Mouse (Mus musculus) cerebellum, adult 9-10 months (tissue): ENCODE results near the gene Gmds.

Experiments
- DNase-seq: peaks from one replicate; pipeline ENCODE4 v3.0.0; 2022

The Gmds gene

DNA sequence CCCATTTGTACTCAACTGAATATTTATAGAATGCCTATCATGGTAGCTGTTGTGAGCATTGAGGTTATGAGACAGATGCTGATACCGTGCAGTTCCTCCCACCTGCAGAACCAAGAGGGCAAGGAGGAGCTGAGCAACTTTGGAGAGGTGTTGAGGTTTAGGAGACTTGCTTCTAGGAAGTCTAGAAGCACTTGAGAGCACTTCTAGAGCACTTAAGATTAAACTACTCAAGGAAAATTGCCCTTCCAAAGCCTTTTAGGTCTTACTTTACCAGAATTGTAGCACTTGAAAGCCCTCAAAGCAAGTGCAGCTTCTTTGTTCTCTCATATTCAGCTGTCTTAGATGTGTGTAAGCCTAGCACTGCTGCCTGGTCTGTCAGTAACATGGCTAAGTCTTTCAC, 409.2 kb downstream of the Gmds start:
- no peak for DNase-seq

- DNase-seq = no peak
Observed at GRCm38 (mm10) chr13:31926599-31926998, 411.9 kb downstream of the Gmds start.

DNA sequence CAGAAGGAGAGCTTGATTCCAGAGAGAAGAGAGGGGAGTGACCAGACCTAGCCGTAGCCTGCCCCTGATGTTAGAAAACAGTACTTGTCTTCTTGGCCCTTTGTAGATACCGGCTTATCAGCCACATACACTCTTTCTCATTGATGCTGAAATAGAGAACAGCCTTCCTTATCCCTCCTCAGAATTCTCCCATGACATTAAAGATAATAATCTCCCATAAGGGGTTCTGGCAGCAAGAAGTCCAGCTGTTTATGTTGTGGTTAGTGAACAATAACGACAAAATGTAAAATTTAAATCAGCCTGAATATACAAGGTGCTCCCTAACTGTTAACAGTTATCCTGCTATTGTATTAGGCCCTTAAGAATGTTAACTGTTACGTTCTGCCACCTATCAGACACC, 414.0 kb downstream of the Gmds start:
- no peak for DNase-seq

GRCm38 (mm10) chr13:31919716-31920115, 418.8 kb downstream of the Gmds start:
- no peak for DNase-seq

DNA sequence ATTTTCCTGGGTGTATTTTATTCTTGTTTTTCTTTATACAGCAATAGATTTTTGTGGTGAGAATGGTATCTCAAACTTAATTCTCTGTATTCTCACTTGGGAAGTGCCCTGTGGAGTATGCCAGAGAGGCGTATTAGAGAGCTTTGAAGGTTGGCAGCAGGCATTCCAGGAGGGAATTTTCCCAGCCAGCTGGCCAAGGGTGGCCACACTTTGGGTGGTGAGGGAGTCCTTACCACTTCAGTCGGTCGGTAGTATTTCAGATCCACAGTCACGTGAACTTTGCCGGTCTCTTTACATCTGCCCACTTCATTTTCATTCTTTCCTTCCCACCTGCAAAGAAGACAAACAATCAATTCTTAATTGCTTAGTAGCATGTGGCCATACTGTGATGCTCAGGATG, 421.2 kb downstream of the Gmds start:
- DNase-seq = no peak

- no peak for DNase-seq
Observed at GRCm38 (mm10) chr13:31915748-31916147, 422.8 kb downstream of the Gmds start.

GRCm38 (mm10) chr13:31914901-31915587, 423.5 kb downstream of the Gmds start:
- no peak for DNase-seq

GRCm38 (mm10) chr13:31911956-31912355, 426.6 kb downstream of the Gmds start:
- DNase-seq = no peak

- DNase-seq = no peak
Observed at GRCm38 (mm10) chr13:31911362-31911761, 427.2 kb downstream of the Gmds start.

DNA sequence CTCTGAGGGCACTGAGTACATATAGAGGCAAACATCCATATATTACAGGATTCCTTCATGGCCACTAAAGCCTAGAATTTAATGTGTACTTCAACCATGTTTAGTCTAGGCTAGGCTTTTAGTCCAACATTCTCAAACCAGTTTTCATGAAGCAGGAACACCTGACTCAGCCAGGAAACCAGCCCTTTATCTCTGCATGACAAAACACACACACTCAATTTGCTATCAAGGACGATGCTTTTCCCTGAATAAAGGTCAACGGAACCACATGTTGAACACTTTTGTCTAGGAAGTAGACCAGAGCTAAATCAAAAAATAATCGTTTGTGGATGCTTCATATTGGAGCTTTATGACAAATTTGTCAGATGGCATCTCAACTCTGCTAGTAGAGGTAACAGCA, 429.5 kb downstream of the Gmds start:
- DNase-seq = no peak

- DNase-seq = no peak
Observed at GRCm38 (mm10) chr13:31906514-31906913, 432.0 kb downstream of the Gmds start.

- DNase-seq = no peak
Observed at GRCm38 (mm10) chr13:31900191-31900590, 438.3 kb downstream of the Gmds start.

GRCm38 (mm10) chr13:31899392-31899791, 439.1 kb downstream of the Gmds start:
- DNase-seq = no peak

DNA sequence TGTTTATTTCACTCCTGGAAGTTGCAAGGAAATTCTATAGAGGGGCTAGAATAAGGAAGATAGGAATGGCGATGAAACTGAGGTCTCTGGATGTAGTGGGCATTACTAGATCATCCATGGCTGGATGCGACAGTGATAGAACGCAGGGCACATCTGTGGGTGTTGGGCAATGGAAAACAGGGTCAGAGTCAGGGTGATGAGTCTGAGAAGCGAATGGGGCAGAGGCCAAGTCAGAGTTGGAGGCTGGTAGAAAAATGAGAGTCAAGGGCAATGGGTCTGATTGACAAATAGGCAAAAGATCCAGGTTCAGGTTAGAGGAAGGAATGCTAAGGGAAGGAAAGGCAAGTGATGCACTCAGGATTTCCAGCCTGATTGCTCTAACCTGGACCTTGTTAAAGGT, 441.0 kb downstream of the Gmds start:
- DNase-seq = no peak

GRCm38 (mm10) chr13:31894511-31894910, 444.0 kb downstream of the Gmds start:
- DNase-seq = no peak

DNA sequence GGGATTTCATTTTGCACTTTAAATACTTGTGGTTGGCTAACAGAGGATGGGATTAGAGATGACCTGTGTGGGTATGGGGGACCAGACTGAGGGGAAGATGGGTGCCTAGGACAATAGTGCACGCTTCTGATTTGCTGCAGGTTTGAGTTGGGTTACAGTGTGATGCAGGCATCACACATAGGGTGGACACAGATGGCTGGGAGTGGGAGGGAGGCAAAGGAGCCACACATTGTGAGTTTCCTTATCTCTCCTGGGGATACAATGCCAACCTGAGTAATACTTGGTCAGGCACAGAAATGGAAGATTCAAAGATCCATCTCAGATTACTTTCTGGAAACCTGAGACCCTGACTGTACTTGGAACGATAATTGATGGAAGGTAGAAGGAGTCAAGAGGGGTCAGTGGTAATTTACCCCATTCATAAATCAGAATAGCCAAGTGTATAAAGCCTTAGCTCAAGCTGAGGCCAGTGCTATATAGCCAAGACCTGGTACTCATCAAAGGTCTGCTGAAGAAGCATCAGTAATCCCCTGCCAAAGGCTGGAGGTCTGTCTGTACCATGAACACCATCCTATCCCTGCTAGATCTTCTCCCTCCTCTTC, 445.5 kb downstream of the Gmds start:
- no peak for DNase-seq

DNA sequence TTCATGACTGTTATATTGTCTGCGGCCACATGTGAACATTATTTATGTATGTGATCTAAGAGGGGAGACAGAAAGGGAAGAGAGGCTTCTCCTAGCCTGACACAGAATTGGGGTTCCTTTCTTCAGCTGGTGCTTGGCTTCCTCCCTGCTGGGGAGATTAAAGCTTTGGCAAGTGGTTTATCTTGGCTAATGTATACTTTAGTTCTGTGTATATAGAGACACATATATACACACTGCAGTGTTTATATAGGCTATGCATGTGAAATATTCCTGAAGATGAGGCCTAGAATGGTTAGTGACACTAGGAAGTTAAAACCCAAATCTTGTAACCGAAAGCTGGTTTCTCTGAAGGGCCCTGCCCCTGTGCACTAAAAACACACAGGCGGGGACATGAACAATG, 450.0 kb downstream of the Gmds start:
- no peak for DNase-seq

DNA sequence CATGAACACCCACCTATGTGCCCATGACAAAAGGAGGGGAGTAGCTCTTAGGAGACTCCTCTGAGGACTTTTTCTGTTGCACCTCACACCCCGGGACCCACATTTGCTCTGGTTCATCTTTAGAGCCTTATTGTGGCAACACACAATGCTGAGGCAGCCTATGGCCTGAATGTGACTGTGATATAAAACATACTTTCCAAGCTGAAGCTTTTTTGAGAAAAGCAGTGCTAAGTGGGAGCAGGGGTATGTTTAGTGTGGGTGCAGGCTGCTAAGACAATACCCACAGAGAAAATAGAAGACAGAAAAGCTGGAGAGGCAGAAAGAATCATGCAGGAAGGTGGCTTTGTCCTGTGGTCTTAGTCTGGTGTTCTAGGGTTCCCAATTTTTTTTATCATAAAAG, 452.8 kb downstream of the Gmds start:
- no peak for DNase-seq

- DNase-seq = no peak
Observed at GRCm38 (mm10) chr13:31878805-31879477, 459.6 kb downstream of the Gmds start.

DNA sequence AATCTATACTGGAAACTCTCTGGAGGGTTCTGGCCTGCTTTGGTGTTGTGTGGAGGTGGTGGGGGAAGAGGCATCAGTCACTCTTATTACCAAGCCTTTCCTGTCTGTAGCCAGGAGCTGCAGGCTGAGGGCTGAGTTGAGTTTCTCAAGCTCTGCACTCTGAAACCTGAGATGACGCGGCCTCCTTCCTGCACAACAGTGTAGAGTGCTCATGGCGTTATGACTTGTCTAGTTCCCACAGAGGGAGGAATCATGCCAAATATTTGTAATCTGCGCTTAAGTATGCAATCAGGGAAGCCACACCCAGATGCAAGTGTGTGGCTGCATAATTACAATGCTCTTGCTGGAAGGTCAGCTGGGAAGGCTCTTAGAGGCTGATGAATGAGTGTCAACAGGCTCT, 461.5 kb downstream of the Gmds start:
- no peak for DNase-seq

DNA sequence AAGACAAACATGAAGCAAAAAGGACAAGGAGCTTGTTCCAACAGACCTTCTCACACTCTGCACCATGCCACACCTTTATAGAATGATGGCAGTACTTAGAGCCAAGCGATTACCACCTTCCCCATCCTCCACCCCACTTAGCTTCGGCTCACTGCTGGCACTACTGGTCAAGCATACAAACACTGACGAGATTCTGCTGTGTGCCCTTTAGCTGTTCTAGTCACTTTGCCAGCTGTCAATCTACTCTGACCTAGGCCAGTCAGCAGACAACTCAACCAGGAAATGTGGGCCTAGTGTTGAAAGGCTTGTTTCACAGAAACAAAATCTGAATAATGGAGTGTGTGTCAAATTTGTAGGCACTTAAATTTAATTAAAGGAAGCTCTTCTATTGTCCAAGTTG, 464.1 kb downstream of the Gmds start:
- no peak for DNase-seq

GRCm38 (mm10) chr13:31873269-31873668, 465.3 kb downstream of the Gmds start:
- DNase-seq = no peak

- no peak for DNase-seq
Observed at GRCm38 (mm10) chr13:31864786-31865185, 473.8 kb downstream of the Gmds start.

DNA sequence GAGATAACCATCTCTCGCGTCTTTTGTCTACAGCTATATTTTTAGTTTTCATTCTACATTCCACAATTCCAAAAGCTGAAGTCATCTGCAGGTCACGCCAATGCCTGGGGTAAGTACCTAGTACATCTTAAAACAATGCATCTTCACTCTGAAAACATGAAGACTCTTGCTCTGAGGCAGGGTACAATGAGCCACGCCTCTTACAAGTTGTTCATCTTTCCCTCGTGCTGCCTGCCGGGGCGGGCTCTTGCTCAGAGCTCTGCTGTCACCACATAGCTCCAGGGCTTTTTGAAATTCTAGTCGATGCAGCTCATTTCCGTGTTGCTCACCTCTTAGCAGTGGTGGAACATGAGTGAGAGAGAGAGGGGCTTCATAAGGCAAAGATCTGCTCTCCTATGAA, 475.1 kb downstream of the Gmds start:
- no peak for DNase-seq

DNA sequence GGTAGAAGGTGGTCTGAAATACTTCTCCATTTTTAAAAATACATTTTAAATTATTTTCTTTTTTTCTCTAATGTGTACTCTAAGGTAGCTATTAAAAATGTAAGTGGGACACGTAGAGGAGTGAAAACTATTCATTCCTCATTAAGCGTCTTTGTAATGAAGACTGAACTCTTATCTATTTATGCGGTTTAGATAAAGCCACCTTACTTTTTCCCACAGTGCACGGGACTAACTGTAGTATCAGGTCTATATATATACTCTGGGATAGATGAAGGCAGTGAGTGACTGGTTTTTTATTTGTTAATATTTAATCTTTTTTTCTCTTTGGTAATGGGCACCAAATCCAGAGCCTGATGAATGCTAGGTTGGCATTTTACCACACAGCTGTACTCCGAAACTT, 478.3 kb downstream of the Gmds start:
- no peak for DNase-seq
